Mouse (Mus musculus) c-Kit-positive CD71-positive TER-119-positive erythroid progenitor cells, embryonic 14.5 days (primary cell): ENCODE results near the gene Pde4d.

Experiments
- DNase-seq: peaks from one replicate; pipeline ENCODE4 v3.0.0-alpha.2; 2013; ENCODE audit warnings: low spot score

The Pde4d gene

DNA sequence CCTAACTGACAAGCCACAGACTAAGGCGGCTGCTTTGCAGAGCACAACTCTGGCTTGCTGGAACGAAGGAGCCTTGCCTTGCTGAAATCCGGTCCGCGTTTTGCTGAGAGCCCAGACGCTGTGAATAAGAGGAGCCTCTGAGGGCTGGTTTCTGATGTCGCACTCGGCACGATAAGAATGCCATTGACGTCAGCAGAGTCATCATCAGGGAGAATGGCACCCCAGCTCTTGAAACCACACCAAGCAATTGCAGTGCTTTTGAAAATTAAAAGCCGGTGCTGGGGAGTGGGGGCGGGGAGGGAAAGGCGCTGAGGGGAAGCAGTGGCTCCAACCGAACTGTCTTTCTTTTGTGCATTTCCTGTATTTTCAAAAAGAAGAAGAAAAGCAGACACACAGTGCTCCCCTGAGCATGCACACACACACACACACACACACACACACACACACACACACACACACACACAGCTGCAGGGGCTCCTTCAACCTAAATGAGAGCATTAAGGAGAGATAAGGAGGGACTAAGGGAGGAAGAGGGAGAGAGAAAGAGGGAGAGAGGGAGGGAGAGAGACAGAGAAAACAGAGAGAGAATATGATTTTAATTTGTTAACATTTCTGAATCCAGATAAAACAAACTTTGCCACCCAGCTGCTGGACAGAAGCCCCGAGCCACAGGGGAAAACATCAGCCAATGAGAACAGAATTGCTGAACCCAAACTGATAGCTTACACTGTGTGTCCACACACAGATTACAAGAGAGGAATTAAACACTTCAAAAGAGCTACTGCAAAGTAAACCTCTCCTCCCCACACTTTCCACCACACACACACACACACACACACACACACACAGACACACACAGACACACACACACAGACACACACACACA is 1372.9 kb downstream of the Pde4d start:
- DNase-seq: peak; percentile 94

DNA sequence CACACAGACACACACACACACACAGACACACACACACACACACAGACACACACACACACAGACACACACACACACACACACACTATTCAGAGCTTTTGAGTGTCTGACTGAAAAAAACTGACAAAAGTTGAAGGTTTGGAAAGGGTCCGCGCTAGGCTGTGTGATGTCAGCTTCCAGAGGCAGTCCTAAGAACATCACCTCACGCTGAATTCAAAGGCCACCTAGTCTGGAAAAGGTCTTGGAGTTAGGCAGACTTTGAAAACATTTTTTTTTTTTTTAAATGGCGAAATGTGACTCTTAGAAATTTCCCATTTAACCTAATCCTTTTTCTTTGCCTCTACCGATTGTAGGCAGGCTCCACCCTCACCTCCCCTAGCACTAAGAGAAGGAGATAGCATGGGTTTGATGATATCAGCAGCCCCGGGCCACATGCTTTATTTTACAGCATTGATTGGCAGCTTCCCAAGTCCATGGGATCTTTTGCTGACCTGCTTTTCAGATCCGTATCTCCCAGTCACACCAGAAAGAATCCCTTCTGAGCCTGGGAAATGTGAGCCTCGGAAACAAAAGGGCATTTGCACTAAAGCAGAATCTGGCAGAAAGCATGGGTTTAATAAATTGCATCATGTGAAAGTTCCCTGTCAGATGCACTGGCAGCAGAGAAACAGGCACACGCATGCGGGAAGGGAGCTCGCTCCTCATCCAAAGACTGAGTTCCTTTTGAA is 1373.7 kb downstream of the Pde4d start:
- DNase-seq: no peak

DNA sequence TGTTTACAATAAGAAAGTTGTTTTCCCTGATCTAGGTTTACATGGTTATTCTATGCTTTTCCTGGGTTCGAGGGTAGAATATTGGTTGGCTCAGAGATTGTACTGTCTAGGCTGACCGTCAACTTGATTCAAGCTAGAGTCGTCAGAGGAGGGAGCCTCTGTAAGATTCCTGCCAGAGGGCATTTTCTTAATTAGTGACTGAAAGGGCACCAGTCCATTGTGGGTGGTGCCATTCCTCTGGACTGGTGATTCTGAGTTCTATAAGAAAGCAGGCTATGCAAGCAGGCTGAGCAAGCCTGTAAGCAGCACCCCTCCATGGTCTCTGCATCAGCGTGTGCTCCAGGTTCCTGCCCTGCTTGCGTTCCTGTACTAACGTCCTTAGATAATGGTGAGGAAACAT is 1376.1 kb downstream of the Pde4d start:
- DNase-seq: no peak

DNA sequence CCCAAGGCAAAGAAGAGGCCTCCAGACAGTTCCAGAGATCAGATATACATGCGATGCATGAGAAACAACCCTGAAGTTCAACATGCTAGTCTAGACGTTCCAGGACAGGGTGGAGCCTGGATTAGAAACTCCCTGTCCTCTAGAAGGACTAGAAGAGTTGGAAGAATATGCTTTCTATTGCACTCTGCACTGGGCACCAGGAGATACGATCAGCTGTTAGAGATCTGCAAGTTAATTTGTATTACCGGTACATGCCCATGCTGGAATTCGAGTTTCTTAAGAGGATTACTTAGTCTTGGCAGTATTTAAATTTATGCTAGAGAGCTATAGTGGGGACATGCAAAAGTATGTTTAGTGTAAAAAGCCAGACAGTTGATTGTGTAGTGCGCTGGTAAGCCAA is 1377.6 kb downstream of the Pde4d start:
- DNase-seq: no peak

DNA sequence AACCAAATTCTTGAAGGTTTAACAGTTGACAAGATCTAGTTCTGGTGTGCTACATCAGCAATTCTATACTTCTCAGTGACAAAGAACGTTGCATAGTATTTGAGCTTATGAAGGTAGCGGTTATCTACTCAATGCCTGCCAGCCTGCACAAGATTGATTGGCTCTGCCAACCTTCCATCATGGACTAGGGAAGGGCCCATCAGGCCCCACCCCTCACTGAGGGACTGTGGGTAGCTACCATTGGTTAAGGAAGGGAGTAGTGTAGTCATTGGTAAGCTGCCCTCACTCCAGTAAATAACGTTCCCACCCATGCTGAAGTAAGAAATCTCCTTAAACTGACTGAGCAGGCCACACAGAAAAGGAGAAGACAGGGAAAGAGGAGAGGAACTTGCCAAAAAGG is 1378.2 kb downstream of the Pde4d start:
- DNase-seq: no peak

DNA sequence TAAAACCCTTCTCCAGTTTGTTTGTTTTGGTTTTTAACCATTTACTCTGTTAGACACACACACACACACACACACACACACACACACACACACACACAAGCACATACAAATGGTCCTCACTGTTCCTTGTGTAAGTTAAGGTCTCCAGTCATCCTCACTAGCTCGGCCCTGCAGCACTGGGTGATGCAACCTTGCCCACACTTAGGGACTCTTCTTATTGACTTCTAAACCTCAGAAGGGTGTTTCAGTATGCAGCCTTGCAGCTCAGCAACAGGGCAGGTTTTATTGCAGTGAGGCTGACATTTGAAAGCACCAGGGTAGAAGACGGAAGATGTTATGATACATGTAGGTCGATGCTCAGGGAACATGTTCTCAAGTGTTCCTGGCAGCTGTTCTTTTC is 1379.7 kb downstream of the Pde4d start:
- no peak for DNase-seq

DNA sequence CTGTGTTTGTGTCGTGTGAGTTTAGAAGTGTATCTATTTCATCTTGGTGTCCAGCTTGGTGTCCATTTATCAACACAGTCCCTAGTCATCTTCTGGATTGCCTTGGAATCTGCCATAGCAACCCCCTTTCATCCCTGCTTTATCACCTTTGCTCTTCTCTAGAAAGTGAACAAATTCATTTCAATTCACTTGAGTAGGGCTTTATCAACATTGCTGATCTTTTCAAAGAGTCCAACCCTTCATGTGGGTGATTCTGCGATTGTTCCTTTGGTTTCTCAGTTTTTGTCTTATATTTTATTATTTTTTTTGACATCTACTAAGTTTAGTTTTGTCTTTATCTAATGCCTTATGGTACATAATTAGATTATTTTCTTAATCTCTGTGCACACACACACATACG is 1385.2 kb downstream of the Pde4d start:
- no peak for DNase-seq

DNA sequence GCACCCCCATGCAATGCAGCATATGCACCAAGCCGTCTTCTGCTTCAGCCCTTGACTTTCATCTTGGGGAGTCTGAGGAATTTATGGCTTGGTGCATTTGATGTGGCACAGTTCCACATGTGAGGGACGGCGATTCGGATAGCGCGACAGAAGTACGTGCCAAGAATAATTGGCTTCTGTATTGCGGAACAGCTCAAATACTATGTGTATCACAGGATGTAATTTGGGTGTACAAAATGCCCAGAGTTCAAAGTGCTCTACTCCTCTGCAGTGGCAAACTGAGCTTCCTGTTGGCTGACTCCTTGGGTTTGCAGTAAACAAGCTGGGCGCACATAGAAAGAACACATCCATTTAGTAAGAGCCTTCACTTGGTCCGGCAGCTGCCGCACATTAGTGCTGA is 1387.7 kb downstream of the Pde4d start:
- no peak for DNase-seq

DNA sequence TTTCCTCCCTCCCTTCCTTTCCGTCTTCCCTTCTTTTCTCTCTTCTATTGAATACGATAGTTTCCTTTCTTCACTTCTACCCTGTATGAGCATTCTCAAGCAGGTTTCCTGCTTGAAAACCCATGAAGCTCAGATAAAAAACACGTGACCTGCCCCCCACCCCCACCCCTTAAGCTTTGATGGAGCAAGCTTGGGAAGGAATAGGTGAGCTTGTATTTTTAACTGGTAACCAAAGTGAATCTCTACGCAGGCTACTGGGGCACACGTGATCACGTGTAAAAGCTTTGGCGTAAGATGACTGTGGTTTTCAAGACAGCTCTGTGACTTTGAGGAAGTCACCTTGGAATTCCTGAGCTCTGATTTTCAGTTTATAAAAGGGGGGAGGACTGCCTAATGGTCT is 1388.2 kb downstream of the Pde4d start:
- DNase-seq: no peak

DNA sequence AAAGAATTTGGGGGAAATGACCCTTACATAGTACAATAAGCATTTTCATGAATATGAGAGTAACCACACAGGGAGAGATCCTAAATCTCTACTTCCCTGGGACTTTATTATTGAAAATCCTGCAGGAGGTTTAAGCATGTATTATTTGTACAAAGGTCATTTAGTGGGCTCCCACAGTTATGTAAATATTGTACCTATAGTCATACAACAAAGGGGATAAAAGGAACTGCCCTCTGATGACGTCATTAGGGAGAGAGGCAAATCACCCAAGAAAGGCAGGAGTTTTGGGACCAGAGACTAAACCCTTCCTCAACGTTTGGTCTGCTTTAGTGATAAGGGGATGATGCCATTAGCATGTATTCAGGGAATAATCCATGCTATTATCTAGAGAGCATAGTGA is 1390.5 kb downstream of the Pde4d start:
- DNase-seq: no peak

DNA sequence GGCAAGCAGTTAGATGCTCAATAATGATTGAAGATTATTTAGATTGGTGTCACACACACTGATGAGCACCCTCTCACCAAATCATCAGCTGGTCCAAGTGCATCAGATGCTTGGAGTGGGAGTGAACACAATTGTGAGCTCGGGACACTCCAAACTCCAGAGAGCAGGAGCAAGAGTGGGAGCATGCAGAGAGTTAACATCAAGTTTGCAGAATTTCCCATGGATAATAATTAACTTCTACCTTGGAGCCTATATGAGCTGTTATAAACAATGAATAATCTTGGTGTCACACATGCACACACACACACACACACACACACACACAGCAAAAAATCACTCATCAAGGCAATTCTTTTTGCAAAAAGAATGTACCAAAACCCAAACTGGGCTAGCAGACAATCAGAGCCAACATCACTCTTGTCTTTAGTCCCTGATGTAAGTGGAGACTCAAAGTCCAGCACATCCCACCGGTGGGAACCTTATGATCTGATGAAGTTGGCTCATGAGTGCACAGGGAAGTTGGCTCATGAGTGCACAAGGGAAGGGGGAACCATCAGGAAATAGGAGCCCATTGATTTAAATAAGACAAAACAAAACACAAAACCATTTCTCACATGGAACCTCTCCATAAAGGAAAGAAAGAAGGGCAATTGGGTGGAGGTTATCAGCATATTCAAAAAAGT is 1391.5 kb downstream of the Pde4d start:
- no peak for DNase-seq

DNA sequence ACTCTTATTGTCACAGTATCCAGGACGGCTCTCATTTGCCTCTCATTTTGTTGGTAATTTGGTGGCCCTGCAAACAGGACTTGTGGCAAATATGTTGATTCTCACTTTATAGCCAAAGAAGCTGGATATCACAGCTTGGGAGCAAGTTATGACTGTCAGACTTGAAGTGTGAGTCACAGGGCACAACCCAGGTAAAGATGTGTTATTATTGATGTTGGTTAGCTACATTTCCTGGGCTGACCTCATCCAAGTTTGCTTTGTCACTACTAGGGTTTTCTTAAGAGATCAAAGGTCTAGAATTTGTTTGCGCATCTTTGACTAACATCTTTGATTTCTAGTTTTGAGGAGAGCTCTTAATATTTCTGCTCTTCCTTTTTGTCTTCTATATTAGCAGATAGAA is 1393.2 kb downstream of the Pde4d start:
- no peak for DNase-seq

DNA sequence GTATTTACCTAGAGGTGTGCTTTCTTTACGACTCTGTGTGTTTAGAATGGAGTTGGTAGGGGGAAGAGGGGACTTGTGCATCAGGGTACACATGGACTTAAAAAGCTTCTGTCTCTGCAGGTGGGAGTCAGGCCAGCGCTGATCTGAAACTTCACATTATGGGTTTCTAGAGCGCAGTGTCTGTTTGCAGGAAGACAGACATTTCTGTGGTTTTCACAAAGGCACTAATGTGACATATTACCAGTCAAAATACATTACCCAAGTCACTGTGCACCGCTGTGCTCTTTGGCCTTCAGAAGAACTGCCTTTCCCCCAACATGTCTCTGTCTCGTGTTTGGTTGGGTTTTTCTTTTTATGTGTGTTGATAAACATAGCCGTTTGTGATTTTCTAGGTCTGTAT is 1395.1 kb downstream of the Pde4d start:
- DNase-seq: no peak

DNA sequence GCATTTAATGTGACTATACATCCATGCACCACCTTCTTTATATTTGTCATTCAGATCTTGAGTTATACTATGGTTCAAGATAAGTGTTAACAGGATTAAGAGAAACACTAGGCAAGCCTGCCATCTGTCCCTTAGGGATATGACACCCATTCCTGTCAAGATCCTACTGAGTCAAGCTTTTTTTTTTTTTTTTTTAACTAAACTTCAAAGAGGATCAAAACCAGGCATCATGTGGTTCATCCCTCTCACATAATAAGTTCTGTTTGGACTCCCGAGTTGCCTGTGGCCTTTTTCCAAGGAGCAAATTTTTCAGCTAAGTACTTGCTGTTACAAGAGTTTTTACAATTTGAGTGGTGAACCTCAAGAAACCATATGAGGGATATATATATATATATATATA is 1414.1 kb downstream of the Pde4d start:
- DNase-seq: no peak

DNA sequence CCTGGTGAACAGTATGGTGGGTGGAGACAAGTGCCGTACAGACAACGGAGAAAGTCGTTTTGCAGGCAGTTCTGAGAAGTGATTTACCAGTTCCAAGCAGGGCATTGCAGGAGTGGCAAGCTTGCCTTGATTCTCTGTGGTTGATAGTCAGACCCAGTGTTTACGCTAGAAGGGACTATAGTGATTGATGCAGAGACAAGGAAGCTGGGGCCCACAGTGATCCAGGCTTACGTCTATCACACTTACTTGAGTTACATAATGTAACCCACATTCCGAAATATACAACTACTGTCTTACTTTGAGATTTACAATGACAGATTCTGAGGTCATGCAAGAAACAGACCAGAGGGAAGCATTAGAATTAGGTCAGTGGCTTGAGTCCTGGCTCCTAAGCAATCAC is 1414.6 kb downstream of the Pde4d start:
- DNase-seq: no peak

DNA sequence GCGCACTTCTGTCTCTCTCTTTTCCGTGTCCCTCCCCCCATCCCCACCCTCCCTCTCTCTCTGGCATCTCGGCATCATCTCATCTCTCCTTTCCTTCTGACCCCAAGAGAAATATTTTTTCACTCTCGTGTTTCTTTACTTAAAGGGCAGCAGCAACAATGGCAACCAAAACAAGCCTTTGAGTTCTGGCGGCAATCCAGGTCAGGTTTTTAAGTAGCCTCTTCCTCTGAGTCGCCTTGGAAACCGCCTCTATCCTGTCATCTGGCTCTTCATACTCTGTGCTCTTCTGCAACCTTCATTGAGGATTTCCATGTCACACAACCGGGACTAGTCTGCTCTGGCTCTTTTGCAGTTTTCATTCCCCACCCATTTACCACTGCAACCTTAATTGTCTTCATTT is 1430.6 kb downstream of the Pde4d start:
- DNase-seq: no peak

DNA sequence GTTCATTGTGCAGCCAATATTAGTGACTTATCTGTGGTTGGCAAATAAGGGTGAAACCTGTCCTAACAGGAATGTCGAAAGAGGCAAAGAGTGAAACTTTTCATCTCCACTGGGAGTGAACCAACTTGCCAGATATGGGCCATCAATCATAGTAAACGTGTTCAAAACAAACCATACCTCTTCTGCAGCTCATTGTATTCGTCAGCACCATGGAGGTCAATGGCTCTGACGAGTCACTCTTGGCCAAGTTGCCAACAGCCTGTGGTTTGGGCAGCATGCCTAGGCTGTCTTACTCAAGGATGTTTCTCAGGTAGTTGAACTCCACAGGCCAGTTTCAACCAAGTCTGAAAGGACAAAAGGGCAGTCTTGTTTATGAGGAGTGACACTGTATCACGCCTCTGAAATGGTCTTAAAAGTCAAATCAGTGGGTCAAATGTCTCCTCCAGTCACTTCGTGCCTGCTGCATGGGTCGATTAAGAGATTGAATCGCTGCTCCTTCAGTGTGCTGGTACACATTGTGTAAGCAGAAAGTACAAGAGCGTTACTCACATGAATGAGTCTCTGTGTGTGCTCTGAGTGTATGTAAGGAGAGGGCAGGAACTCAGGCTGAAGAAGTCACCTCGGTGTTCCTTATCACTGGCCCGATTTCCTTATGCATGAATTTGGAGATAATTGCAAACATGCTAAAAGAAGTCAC is 1431.6 kb downstream of the Pde4d start:
- DNase-seq: no peak

DNA sequence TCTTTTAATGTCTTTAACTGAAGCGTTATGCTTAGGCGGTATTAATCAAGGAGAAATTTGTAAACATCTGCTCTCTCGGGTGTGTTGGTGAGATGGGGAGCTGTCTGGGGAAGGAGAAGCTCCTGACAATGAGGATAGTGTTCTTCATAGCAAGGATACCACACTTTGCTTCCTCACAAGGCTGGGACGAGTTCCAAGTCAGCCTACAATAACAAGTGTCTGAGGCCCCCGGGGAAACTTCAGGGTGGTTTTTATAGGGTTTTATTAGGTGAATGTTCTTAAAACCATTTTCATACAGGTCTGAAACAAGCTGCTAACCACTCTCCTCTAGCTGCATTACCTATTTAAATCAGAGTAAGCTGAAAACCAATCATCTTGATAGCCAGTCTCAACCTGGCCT is 1433.9 kb downstream of the Pde4d start:
- no peak for DNase-seq

DNA sequence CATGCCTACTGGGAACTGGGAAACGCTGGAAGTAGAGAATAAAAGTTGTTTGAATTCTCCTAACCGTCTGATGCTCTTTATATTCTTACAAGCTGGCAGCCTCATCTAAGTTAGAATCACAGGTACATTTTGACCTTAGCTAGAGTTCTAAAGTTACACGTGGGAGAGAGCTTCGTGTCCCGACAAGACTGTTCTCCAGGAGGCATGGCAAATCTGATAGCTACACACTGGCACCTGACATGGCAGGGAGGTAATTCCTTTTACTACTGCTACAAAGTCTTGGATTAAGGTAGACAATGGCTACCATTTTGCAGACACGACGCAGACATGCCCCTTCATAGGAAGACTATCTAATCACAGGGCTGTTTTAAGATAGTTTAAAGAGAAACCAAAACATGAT is 1435.1 kb downstream of the Pde4d start:
- no peak for DNase-seq

DNA sequence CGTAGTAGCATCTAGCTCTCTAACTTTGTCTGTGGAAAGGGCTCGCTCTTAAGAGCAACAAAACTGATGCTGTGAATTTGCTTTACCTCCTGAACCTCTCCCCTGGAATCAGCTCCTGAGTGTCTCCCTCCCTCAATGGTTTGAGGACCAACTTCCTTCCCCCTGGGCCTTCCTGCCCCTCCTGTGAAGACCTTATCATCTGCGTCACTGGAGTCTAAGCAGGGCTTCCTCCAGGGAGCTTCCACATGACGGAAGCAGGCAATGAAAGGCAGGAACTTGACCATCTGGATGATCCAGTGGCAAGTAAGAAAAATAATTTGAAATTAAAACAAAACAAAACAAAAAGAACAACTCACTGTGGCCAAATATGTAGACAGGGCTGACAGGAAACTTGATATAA is 1438.5 kb downstream of the Pde4d start:
- DNase-seq: no peak

DNA sequence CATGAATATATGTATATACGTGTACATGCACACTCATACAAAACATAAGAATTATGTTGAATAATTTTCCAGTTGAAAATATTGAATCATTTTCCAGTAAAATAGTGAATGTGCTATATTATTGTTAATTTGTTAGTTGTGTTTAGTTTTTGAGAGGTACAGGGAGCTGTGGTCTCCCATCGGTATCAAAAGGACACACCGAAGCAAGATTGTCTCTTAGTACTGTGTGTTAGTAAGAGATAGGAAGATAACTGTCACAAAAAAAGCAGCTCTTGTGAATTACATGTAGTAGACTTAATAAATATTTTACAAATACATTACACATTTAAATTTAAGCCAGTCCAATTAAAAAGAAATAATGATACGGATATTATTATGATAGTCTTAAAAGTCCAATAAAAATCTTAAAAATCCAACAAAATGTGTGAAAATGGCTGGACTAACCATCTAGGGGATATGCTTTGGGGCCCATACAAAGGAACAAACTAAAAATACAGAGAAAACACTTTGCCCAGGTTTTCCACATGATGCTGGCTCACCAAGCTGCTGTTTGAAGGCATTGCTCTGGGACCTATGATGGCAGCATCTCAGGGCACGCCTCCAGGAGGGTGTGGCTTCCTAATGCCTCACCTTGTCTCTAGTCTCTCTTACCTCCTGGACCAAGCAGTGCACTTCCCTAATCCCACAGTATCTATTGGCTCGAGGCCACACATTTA is 1441.6 kb downstream of the Pde4d start:
- peak; percentile 36 for DNase-seq

DNA sequence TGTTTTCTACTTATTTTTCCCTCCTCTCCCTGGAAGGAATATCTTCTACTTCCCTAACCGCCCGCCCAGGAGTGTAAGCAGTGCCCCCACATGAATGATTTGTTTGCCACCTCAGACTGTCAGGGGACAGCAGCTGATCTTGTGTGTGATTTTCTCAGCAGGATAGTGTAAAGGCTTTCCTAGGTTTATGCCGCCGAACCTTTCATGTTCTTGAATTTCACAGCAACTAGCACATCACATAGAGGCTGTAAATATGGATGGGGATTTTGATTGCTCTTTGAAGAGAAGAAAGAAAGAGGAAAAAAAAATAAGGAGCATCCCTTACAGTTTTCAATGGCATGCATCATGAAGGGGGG is 1442.1 kb downstream of the Pde4d start:
- no peak for DNase-seq
